Mouse (Mus musculus): ENCODE measurements at regions not wholly inside any gene's neighbourhood (a gene's known extent, or its start where the extent isn't known, plus 50 kb on each side); places are given as distances from the start of the nearest gene placed in this dataset.
A peak's percentile ranks its signal among the peaks of the same experiment; 100 is the strongest.
"Not testable (repeated sequence)": the region's sequence is repeated elsewhere in the genome, so short reads cannot be mapped to it uniquely, and the experiment has no call there.

DNA sequence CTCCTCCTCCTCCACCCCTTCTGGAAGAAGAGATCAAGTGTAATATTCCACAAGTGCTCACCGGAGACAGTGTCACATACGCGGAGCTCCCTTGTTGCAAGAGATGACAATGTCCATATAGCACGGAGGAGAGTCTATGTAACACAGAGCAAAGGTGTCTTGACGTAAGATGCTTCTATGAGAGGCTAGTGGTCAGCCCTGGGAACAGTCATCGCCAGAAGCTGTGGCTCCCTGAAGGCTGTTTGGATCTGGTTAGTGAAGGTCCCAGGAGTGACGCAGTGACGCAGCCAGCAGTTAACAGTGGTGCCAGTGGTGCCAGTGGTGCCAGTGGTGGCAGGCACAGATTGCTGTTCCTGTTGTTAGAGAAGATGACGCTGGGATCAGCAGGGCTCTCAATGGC is 66.9 kb downstream of the Twistnb start:
- DNase-seq (ENCODE audit: low spot score in 2 of 2), result no peak

DNA sequence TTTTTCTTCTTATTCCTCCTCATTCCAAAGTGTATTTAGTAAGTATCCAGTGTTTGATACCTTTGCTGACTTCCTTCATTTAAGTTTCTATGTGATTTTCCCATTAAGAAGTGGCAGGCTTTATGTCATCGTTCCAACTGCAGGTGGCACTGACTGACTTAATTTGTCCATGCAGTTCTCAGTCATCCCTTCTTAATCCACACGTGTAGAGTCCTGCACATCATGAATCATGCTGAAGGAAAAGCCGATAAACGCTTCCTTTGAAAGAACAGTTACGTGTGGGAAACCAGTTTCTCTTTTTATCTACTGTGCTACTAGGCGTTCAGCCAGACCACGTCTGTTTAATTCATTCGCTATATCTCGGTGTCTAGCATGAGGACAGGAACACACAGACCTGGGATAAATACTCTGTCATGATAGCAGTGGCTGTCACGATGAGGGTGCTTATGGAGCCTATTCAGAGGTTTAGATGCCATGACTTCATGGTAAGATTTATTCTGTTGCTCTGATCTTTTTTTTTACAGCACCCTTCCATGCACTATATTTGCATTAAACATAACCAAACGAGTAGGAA is 68.0 kb downstream of the Twistnb start:
- peak; percentile 4 to 14 for DNase-seq (ENCODE audit: low spot score in 2 of 2)

DNA sequence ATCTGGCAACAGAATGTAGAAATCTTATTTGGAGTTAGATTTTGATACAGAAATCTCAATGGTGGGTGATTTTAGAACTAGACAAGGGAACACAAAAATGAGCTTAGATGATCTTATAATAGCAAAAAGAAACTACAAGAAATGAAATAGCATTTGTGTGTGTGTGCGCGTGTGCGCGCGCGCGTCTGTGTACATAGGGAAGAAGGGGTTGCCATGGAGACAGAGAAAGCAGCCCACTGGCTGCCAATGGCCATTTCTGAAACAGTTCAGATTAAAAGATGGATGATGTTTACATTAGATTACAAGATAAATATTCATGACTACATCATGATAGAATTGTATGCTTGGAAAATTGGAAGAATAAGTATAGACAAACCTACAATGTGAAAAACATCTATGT is 112.1 kb downstream of the Twistnb start:
- no peak for DNase-seq (ENCODE audit: low spot score in 2 of 2)

DNA sequence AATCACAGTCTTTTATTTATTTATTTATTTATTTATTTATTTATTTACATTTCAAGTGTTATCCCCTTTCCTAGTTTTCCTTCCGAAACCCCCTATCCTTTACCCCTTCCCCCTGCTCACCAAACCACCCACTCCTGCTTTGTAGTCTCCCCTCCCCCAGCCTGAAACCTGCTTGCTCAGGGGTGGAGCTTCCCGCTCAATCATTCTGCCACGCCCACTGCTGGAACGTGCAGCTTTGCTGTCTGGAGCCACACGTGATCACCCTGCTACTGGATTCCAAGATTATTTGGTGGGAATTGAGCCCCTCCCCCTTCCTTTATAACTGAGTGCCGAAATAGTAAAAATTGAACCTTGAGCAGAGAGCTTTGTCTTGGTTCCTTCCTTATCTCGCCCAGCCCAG is 122.2 kb downstream of the Twistnb start:
- not testable (repeated sequence) for DNase-seq (ENCODE audit: low spot score in 2 of 2)

DNA sequence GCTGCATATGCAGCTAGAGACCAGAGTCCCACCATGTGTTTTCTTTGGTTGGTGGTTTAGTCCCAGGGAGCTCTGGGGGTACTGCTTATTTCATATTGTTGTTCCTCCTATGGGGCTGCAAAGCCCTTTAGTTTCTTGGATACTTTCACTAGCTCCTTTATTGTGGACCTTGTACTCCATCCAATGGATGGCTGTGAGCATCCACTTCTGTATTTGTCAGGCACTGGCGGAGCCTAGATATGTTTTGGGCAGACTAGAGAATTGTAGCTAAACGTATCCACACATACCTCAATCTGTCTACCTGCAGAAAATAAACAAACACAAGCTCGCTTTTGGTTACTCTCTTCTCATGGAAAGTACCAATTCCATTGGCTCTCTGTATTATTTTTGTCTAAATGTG is 122.8 kb downstream of the Twistnb start:
- DNase-seq (ENCODE audit: low spot score in 2 of 2), result no peak

DNA sequence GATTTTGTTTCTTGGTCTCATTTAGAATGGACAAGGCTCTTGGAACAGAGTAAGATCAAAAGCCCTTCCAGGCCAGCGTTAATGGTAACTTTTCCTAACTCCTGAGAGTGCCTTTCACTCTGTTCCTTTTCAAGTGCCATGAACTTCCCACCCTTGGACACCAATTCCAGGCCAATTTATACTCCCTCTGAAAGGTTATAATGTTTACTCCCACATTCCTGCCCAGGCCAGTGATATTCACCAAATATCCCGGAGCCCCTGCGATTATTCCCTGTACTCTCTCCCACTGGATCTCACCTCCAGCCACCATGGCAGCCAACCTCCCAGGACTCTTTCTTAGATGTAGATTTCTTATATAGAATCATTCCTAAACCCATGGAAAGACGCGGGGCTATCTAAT is 123.2 kb downstream of the Twistnb start:
- no peak for DNase-seq (ENCODE audit: low spot score in 2 of 2)

DNA sequence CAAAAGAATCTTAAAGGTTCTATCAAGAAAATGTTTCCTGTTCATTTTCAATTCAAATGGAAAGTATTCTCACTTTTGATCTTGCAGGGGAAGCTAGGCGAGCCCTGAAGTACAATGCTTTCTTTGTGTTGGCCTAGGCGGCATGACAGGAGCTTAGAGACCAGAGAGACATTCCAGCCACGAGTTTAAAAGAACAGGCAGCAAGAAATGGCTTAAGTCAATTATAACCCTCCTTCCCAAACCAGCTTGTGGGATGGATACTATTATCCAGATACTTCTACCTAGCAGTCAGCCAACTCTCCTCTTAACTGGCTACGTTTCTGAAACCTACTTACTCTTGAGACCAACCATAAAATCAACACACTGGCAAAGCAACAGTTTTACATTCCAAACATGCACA is 124.3 kb downstream of the Twistnb start:
- no peak for DNase-seq (ENCODE audit: low spot score in 2 of 2)

DNA sequence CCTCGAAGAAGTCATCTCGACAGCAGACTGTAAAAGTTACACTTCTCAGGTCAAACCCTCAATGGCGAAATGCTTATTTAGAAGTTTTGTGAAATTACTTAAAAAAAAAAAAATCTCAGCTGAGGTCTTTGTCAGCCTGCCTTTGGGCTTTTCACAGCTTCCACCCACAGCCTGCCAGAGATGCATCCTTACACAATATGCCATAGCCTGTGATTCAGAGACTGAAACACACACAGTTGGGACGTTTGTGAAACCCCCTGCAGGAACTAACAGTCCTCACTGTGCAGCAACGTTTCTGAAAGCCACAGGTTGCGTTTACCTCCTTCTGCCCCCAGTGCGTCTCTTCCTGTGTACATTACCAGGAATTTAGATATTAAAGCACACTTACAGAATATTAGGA is 131.7 kb downstream of the Twistnb start:
- no peak for DNase-seq (ENCODE audit: low spot score in 2 of 2)

DNA sequence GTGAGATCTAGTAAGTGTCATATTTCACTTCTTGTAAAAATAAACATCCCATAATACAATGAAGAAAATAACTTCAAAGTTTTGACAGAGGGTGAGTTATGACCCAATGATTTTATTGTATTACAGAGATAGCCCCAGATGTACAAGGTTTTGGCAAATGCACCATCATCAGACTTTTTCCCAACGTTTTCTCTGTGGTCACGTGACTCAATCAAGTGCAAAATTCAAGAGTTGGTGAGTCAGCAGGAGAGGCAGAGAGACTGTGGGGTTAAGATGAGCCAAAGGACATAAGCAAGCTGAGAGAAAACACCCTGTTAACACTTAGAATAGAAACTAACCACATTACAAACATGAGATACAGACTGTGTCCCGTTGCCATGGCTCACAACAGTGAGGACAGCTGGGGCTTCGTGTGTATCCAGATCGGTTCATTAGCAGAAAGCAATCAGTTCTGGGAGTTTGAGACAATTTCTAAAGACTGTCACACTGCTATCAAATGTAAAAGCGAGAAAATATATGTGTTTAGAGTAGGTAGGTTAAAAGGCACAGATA is 148.5 kb downstream of the Twistnb start:
- peak; percentile 20 to 28 for DNase-seq (ENCODE audit: low spot score in 2 of 2)

DNA sequence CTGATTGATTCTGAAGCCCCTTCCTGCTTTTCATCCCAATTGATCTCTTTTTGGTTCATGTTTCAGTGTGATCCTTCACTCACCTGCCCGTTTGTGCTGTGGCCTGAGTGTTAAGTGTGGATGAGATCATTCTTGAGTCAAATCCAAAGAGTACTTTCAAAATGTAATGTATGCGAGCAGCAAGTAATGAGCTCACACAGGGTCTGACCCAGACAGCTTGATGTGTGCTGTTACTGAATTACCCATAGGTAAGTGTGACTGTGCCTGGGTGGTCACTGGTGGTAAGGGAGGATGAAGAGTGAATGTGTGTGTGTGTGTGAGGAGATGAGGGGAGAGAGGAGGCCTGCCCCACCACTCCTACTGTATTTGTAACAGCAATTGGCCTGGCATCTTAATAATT is 151.4 kb downstream of the Twistnb start:
- no peak for DNase-seq (ENCODE audit: low spot score in 2 of 2)

DNA sequence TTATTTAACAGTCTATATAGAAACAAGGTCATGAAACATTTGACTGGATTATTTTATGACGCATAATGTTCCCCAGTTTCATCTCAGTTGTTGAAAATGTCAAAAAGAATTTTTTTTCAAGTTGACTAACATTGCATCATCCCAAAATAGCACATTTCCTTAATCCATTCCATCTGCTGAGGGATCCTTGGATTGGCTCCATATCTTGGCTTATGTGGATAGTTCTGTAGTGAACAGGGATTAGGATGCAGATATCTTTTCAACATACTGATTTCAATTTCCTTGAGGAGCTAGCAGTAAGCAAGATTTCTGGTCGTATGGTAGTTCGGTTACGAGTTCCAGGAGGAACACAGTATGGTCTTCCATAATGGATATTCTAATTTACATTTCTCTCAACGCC is 161.6 kb downstream of the Twistnb start:
- no peak for DNase-seq (ENCODE audit: low spot score in 2 of 2)

DNA sequence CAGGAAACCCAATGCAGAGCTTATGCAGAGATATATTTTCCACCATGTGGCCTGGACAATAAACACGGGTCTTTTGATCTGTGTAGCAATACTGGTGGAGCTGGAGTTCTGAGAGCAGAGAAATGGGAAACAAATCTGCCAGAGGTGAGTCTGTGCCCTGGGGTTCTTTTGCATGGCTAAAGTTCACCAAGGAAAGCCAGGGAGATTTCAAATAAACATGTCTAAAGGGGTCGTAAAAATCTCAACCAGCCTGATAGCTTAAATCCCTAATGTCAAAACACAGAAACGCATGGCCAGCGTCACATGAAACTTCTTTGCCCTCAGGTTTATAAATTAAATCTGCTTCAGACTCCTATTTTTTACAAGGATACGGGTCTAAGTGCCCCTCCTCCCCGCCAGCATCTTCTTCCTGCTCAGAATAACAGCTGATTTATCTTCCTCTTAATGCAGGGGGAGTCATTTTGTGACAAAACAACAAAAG is 163.0 kb downstream of the Twistnb start:
- no peak for DNase-seq (ENCODE audit: low spot score in 2 of 2)

DNA sequence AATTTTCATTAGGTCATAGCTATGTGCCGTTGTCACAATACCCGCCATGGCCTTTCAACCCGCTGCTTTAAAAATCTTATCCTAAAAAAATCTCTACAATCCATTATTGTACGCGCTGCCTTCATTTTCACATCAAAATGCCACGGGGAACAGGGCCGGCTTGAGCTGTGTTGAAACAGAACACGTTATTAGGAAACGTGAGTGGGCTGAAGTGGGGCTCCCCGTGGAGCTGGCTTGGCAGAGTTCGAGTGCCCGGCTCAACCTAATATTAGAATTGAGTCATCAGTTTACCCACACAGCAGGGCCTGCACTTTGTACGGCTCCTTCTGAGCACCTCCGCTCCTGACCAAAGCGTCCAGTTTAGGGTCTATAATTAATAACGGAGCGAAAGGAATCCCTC is 163.5 kb downstream of the Twistnb start:
- DNase-seq (ENCODE audit: low spot score in 2 of 2), result no peak

DNA sequence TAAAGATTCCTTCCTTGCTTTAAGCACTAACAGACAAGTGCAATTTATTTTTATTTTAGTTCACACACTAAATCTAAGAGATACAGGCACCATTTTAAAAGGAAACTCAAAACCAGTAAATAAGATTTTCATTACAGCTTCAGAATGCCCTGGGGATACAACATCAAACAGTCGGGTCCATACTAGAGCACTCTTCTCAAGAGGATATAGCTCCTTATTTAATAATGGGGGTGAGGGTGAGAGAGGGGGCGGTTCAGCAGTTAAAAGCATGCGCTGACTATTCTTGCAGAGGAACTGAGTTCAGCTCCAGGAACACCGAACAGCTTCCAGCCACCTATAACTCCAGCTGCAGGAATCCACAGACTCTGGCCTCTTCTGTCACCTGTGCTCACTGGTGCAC is 164.2 kb downstream of the Twistnb start:
- DNase-seq (ENCODE audit: low spot score in 2 of 2), result no peak

DNA sequence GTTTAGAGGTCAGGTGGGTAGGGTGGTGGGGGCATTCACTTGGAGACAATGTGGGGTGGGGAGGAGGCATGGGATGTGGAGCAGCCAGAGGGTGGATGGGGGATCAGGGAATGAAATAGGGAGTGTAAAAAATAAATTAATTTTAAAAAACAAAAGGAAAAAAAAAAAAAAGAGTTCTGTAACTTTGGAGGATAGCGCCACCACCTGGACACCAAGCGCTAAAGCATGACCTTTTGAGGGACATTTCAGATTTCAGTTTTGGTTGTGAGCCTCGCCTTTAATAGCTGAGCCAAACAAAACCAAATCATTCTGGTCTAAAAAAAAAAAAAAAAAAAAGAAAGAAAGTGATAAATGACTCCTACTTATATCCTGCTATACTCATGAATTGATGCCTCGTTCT is 176.0 kb downstream of the Twistnb start:
- no peak for DNase-seq (ENCODE audit: low spot score in 2 of 2)

DNA sequence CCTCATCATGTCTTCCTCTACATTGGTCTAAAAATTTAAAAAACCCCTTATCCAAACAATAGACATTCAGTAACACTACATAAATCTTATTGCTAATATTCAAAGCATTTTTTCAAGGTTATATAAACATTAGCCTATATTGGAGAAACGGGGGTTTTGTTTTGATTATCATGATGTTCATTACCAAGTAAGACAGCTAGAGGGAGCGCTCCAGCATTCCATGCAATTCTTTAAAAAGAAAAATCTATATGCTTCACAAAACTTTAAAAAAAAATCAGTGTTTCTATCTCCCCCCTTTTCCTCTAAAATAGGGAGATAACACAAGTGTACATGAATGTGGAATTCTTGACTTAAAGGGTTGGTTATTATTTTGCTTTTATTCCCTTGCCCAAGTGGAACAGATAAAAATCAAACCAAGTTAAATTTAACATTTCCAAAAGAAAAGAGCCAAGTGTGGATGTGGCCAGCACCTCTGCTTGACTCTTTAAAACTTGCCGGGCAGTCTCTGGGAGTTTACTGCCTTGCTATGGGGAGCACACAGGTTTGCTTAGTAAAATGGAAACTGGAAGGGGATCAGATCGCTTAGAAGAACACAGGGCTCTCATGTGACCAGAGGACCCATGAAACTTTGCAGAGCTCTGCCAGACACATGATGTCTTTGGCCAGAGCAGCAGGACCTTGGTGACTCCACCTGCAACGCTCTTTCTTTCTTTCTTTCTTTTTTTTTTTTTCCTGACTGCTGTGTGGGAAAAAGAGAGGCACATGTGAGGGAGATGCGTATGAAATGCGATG is 178.6 kb downstream of the Twistnb start:
- DNase-seq (ENCODE audit: low spot score in 2 of 2), result no peak

DNA sequence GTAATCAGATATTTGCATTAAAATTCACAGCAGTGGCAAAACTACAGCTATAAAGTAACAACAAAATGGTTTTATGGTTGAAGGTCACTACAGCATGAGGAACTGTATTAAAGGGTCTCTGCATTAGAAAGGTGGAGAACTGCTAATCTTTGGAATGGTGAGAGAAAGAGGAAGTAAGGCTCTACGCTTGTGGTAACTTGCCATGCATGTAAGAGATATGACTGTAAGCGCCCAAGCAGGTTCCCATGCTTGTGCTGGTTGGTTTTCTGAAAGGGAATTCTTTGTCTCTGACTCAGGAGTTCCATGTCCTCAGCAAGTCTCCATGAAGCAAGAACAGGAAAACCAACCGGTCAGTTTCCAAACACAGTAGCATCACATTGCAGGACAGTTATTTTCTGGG is 182.9 kb downstream of the Twistnb start:
- DNase-seq (ENCODE audit: low spot score in 2 of 2), result no peak

DNA sequence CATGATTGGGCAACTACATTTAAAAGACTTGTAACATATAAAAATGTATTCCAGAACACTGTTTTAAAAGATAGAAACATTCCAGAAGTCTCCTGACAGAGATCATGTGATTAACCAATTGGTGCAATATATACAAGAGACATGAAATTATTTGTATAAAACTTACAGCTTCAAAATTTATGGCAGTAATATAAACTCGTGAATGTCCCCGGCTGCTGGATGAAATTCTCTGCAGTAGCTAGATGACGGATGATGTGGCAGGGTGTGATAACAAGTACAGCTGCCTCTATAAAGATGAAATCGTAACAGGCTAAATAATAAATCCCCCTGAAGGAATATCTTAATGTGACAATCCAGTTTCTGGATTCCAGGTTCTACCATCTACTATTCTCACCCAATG is 191.0 kb downstream of the Twistnb start:
- DNase-seq (ENCODE audit: low spot score in 2 of 2), result no peak

DNA sequence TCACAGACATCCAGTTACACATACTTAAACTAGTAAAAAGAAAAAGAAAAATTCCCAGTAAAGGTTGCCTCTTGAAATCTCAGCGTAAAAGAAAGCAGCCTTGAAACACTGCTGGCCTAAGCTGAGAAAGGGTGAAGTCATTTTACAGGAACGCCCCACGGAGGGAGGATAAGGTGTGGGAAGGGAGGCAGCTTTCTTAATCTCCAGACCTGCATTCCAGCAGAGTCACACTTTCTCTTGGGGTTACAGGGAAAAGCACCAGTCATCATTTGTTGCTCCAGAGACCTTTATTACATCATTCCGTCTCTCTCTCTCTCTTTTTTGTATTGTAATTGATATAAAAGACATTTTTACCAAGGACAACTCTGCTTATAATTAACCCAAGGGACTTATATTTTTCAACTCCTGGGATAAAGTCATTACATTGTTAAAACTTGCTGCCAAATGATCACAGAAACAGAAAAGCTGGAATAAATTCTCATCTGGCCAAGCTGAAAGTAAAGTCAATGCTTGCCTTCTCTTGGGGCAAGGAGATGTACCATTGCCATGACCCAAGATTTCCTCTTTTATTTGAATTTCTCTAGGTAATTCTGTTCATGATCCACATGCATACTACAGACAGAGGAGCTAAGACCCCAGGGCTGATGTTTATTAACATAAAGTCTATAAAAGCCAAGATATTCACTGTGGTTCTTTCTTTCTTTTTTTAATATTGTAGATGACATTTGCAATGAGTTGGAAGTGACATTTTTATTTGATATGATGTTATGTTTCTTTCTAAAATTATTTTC is 196.9 kb downstream of the Twistnb start:
- no peak for DNase-seq (ENCODE audit: low spot score in 2 of 2)

DNA sequence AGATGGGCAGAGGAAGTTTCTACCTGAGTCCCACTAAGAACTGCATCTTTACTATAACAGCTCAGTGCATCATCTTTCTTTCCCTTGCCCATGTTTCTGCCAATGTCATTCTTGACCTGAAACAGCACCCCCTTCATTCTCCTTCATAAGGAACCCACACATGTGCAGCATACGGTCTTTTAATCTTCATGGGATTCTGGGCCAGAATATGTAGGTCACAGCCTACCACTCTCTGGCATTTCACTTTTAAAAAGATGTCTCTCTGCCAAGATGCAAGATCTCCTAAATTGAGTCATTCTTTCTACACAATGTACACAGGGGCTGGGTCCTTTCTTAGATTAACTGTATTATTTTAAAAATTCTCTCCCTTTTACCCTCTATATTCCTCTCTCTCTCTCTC is 223.2 kb downstream of the Twistnb start:
- DNase-seq (ENCODE audit: low spot score in 2 of 2), result no peak

DNA sequence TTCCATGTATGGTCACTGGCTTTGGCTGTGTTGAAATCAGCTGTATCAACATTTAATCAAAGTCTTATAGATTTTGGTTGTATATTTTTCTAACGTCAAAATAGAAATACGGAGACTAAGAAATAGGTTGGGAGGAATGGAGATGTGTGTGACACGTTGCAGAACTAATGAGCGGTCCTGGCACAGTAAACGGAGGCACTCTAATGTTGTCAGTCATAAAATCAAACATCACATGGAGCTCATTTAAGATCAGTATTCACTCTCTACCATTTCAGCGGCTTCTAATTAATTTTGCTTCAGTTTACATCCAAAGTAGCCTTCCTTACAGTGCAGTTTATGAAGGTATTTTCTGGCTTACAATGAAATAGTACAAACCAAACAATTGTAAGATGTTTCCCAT is 246.1 kb downstream of the Twistnb start:
- DNase-seq (ENCODE audit: low spot score in 2 of 2), result no peak

DNA sequence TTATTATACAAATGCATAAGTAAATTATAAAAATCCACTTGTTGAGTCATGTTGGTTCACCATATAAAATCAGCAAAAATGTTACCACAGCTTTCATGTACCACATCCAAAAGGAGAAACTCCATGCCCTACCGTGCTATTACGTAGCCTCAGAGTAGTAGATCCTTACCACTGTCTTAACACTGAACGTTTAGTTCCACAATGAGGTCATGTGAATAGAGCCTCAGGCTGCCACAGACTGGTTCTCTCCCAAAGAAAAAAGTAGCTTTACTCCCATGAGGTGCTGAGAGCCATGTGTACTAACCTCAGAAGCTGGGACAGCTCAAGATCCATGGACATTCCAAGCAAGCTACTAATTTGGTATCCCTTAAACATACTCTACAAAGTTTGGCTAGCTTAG is 235.4 kb upstream of the Ferd3l start:
- DNase-seq (ENCODE audit: low spot score in 2 of 2), result no peak

Data from layer of hippocampus, postnatal 10 days (tissue).